Mouse (Mus musculus): ENCODE data around the gene Cacnb4. TPM values are rescaled to one million over a fixed set of nuclear protein-coding genes. Genes with fewer than 3 reads are reported as not detected.

Cacnb4 gene
- polyA plus RNA-seq, 1 experiment: 0.01 TPM

GRCm38 (mm10) chr2:52480476-52480875, 196.2 kb downstream of the Cacnb4 start:
- H3K27me3 ChIP-seq (ENCODE audit: control insufficient read depth, insufficient read depth, insufficient read length): no peaks in the 10 kb centered on the region

DNA sequence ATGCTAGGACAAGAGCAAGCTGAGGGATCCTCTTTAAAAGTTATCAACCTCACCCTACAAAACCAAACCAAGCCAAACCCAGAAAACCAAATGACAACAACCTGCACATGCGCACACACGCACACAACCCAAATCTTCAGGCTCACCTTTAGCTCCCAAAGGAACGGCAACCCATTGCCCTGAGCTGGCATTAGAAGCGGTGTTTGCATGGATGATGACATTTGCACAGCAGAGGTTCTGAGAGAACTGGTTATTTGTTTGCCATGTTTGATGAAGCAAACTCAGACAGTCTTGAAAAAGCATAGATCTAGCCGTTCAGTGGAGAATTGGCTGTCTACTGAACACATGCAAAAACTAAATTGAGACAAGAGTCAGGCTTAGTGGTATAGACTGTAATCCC, 198.1 kb downstream of the Cacnb4 start:
- Histone ChIP-seq H3ac (ENCODE audit: control insufficient read depth, insufficient read length) (no peak overlapping the region), H3K27me3 (ENCODE audit: control insufficient read depth, insufficient read depth, insufficient read length) (no peaks in the 10 kb centered on the region), H3K4me3 (no peak overlapping the region), H3K36me3 (ENCODE audit: control insufficient read depth, insufficient read depth) (no peaks in the 10 kb centered on the region), H3K4me2 (ENCODE audit: low read depth) (no peak overlapping the region), H3K79me2 (ENCODE audit: control insufficient read depth, insufficient read depth) (no peaks in the 10 kb centered on the region)
- no peak for TF ChIP-seq POLR2AphosphoS2 (IDR thresholded peaks at IDR 0.05; ENCODE audit: insufficient read length, low read depth)

More at GRCm38 (mm10) chr2:52480476-52480875, 196.2 kb downstream of the Cacnb4 start:
- TF ChIP-seq USF1 (IDR thresholded peaks at IDR 0.05; ENCODE audit: low read depth) (no peak), SRF (IDR thresholded peaks at IDR 0.05; ENCODE audit: control insufficient read depth, insufficient read length, low read depth) (no peak), MYOG (IDR thresholded peaks at IDR 0.05; ENCODE audit: control insufficient read depth in 1 of 3, insufficient read depth in 1 of 3, insufficient read length in 2 of 3, low read depth in 2 of 3) (no peak), POLR2A (IDR thresholded peaks at IDR 0.05; ENCODE audit: insufficient read length, low read depth) (no peak), CEBPB (IDR thresholded peaks at IDR 0.05; ENCODE audit: insufficient read depth, poor library complexity, severe bottlenecking) (no peak), MYOD1 (IDR thresholded peaks at IDR 0.05; ENCODE audit: control insufficient read depth in 1 of 3, insufficient read length in 2 of 3, low read depth in 2 of 3) (no peak), E2F4 (IDR thresholded peaks at IDR 0.05; ENCODE audit: insufficient read depth) (no peak), REST (IDR thresholded peaks at IDR 0.05; ENCODE audit: insufficient read depth, insufficient read length) (no peak), TCF12 (IDR thresholded peaks at IDR 0.05; ENCODE audit: insufficient read depth, poor library complexity, severe bottlenecking) (no peak), MAX (IDR thresholded peaks at IDR 0.05; ENCODE audit: low read depth) (no peak), TCF3 (IDR thresholded peaks at IDR 0.05; ENCODE audit: insufficient read length, low read depth) (no peak), POLR2AphosphoS2 (IDR thresholded peaks at IDR 0.05; ENCODE audit: insufficient read length, low read depth) (no peak)
- no peaks in the 10 kb centered on the region for H3K36me3 ChIP-seq (ENCODE audit: control insufficient read depth, insufficient read depth)
- no peak overlapping the region for H3ac ChIP-seq (ENCODE audit: control insufficient read depth, insufficient read length)
- H3K4me3 ChIP-seq: no peak overlapping the region
- no peaks in the 10 kb centered on the region for H3K79me2 ChIP-seq (ENCODE audit: control insufficient read depth, insufficient read depth)
- H3K4me2 ChIP-seq (ENCODE audit: low read depth): no peak overlapping the region

GRCm38 (mm10) chr2:52477550-52477907, 199.1 kb downstream of the Cacnb4 start:
- no peaks in the 10 kb centered on the region for H3K36me3 ChIP-seq (ENCODE audit: control insufficient read depth, insufficient read depth)
- no peak overlapping the region for H3K4me2 ChIP-seq (ENCODE audit: low read depth)
- H3K79me2 ChIP-seq (ENCODE audit: control insufficient read depth, insufficient read depth): no peaks in the 10 kb centered on the region
- no peaks in the 10 kb centered on the region for H3K27me3 ChIP-seq (ENCODE audit: control insufficient read depth, insufficient read depth, insufficient read length)
- TF ChIP-seq MAX (IDR thresholded peaks at IDR 0.05; ENCODE audit: low read depth) (no peak), USF1 (IDR thresholded peaks at IDR 0.05; ENCODE audit: low read depth) (no peak), SRF (IDR thresholded peaks at IDR 0.05; ENCODE audit: control insufficient read depth, insufficient read length, low read depth) (no peak), MYOD1 (IDR thresholded peaks at IDR 0.05; ENCODE audit: control insufficient read depth in 1 of 3, insufficient read length in 2 of 3, low read depth in 2 of 3) (no peak)
- no peak overlapping the region for H3ac ChIP-seq (ENCODE audit: control insufficient read depth, insufficient read length)
- no peak overlapping the region for H3K4me3 ChIP-seq

- H3K36me3 ChIP-seq (ENCODE audit: control insufficient read depth, insufficient read depth): no peaks in the 10 kb centered on the region
- no peak overlapping the region for H3K4me2 ChIP-seq (ENCODE audit: low read depth)
- TF ChIP-seq USF1 (IDR thresholded peaks at IDR 0.05; ENCODE audit: low read depth) (no peak), CEBPB (IDR thresholded peaks at IDR 0.05; ENCODE audit: insufficient read depth, poor library complexity, severe bottlenecking) (no peak), TCF3 (IDR thresholded peaks at IDR 0.05; ENCODE audit: insufficient read length, low read depth) (no peak), REST (IDR thresholded peaks at IDR 0.05; ENCODE audit: insufficient read depth, insufficient read length) (no peak), MAX (IDR thresholded peaks at IDR 0.05; ENCODE audit: low read depth) (no peak), TCF12 (IDR thresholded peaks at IDR 0.05; ENCODE audit: insufficient read depth, poor library complexity, severe bottlenecking) (no peak), SRF (IDR thresholded peaks at IDR 0.05; ENCODE audit: control insufficient read depth, insufficient read length, low read depth) (no peak), POLR2A (IDR thresholded peaks at IDR 0.05; ENCODE audit: insufficient read length, low read depth) (no peak), E2F4 (IDR thresholded peaks at IDR 0.05; ENCODE audit: insufficient read depth) (no peak), MYOD1 (IDR thresholded peaks at IDR 0.05; ENCODE audit: control insufficient read depth in 1 of 3, insufficient read length in 2 of 3, low read depth in 2 of 3) (no peak), POLR2AphosphoS2 (IDR thresholded peaks at IDR 0.05; ENCODE audit: insufficient read length, low read depth) (no peak), MYOG (IDR thresholded peaks at IDR 0.05; ENCODE audit: control insufficient read depth in 1 of 3, insufficient read depth in 1 of 3, insufficient read length in 2 of 3, low read depth in 2 of 3) (no peak)
- no peaks in the 10 kb centered on the region for H3K27me3 ChIP-seq (ENCODE audit: control insufficient read depth, insufficient read depth, insufficient read length)
- H3K4me3 ChIP-seq: no peak overlapping the region
- H3ac ChIP-seq (ENCODE audit: control insufficient read depth, insufficient read length): no peak overlapping the region
- H3K79me2 ChIP-seq (ENCODE audit: control insufficient read depth, insufficient read depth): no peaks in the 10 kb centered on the region
These were observed 199.7 kb downstream of the Cacnb4 start for GRCm38 (mm10) chr2:52476801-52477549.

- no peaks in the 10 kb centered on the region for H3K79me2 ChIP-seq (ENCODE audit: control insufficient read depth, insufficient read depth)
- no peak overlapping the region for H3K4me3 ChIP-seq
- TF ChIP-seq E2F4 (IDR thresholded peaks at IDR 0.05; ENCODE audit: insufficient read depth) (no peak), POLR2A (IDR thresholded peaks at IDR 0.05; ENCODE audit: insufficient read length, low read depth) (no peak), MYOD1 (IDR thresholded peaks at IDR 0.05; ENCODE audit: control insufficient read depth in 1 of 3, insufficient read length in 2 of 3, low read depth in 2 of 3) (no peak), TCF12 (IDR thresholded peaks at IDR 0.05; ENCODE audit: insufficient read depth, poor library complexity, severe bottlenecking) (no peak), MAX (IDR thresholded peaks at IDR 0.05; ENCODE audit: low read depth) (no peak), POLR2AphosphoS2 (IDR thresholded peaks at IDR 0.05; ENCODE audit: insufficient read length, low read depth) (no peak), REST (IDR thresholded peaks at IDR 0.05; ENCODE audit: insufficient read depth, insufficient read length) (no peak), SRF (IDR thresholded peaks at IDR 0.05; ENCODE audit: control insufficient read depth, insufficient read length, low read depth) (no peak), CEBPB (IDR thresholded peaks at IDR 0.05; ENCODE audit: insufficient read depth, poor library complexity, severe bottlenecking) (no peak), TCF3 (IDR thresholded peaks at IDR 0.05; ENCODE audit: insufficient read length, low read depth) (no peak), USF1 (IDR thresholded peaks at IDR 0.05; ENCODE audit: low read depth) (no peak), MYOG (IDR thresholded peaks at IDR 0.05; ENCODE audit: control insufficient read depth in 1 of 3, insufficient read depth in 1 of 3, insufficient read length in 2 of 3, low read depth in 2 of 3) (no peak)
- no peaks in the 10 kb centered on the region for H3K27me3 ChIP-seq (ENCODE audit: control insufficient read depth, insufficient read depth, insufficient read length)
- H3K36me3 ChIP-seq (ENCODE audit: control insufficient read depth, insufficient read depth): no peaks in the 10 kb centered on the region
- H3K4me2 ChIP-seq (ENCODE audit: low read depth): no peak overlapping the region
- no peak overlapping the region for H3ac ChIP-seq (ENCODE audit: control insufficient read depth, insufficient read length)
These were observed 200.8 kb downstream of the Cacnb4 start for GRCm38 (mm10) chr2:52475854-52476253.

Measured in myocyte (in vitro differentiated cells).